Comparison of ENCODE assay signal across 22 mouse cellular contexts in the genomic region with DNA sequence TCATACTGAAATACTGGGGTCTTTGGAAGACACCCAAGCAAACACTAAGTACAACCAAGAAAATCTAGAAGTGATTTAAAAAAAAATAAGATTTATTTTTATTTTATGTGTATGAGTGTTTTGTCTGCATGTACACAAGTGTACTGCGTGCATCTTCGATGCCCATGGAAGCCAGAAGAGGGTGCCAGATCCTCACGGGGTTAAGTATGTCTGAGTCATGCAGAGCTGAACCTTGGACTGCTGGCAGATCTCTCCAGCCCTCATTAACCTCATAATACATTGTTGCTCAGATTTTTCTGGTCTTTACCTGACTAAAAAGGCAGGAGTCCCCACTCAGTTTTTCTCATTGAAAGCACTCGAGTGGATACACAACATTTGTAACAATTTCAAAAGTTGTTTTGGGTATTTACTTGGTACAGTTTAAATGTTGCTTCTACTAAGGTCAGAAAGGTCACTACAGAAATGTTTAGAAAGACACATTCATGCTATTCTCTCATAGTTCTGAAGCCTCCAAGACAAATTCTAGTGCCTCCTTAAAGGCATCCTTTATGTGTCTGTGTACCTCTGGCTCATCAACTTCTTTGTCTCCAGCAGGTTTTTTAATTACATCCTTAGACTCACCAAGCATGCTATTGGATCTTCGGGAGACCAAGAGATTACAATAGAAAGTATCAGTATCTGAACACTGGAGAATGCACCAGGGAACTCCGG. TPM values are rescaled to one million over a fixed set of nuclear protein-coding genes. Genes with fewer than 3 reads are reported as not detected.
DNase-seq lines count a peak whose midpoint lies in the region; ATAC-seq and TF ChIP-seq lines count a peak whose summit lies in the region.
"Had no signal": no experiment of that assay in that cellular context is flagged by ENCODE, and none has a peak within 500 bp of the region (broad histone marks: within the 10 kb centered on the region; RNA-seq: fewer than 3 reads in every experiment).

No protein-coding gene starts in this region.

- H3K27me3 ChIP-seq in kidney, adult 2 months (replicated peaks; ENCODE audit: control insufficient read depth, insufficient read depth, low read length), result no peaks in the 10 kb centered on the region
- no peaks in the 10 kb centered on the region for H3K27me3 ChIP-seq in kidney, embryonic 15.5 days
- H3K27me3 ChIP-seq in Patski, result no peaks in the 10 kb centered on the region
- H3K27me3 ChIP-seq: embryonic facial prominence, embryonic 13.5 days; heart, embryonic 15.5 days; liver, embryonic 15.5 days; megakaryocyte, embryonic 14.5 days had no signal

- POLR2A ChIA-PET in Patski (lab: Charles Lee), result no interaction called here

- no peak for TF ChIP-seq POLR2A in kidney, adult 2 months (IDR thresholded peaks at IDR 0.05; ENCODE audit: low read depth, low read length)

- H3K36me3 ChIP-seq in kidney, adult 2 months (ENCODE audit: control insufficient read depth, insufficient read depth, low read length), result no peaks in the 10 kb centered on the region
- H3K36me3 ChIP-seq in kidney, embryonic 15.5 days, result no peaks in the 10 kb centered on the region
- H3K36me3 ChIP-seq: embryonic facial prominence, embryonic 13.5 days; heart, embryonic 15.5 days; liver, embryonic 15.5 days had no signal

- CTCF ChIA-PET in Patski (lab: Charles Lee), result interaction anchor here (1.0 to 1.8 kb wide), 4 partner anchors 10 to 59 kb away, joined by 3 to 5 read pairs (median 4); no protein-coding TSS in a partner anchor

- H3K27ac ChIP-seq in kidney, adult 2 months (ENCODE audit: insufficient read depth, low read depth, low read length), result no peak overlapping the region
- no peak overlapping the region for H3K27ac ChIP-seq in kidney, embryonic 15.5 days
- H3K27ac ChIP-seq: embryonic facial prominence, embryonic 13.5 days; gastrocnemius, adult 2 months; heart, embryonic 15.5 days; hindbrain, postnatal 0 days; liver, embryonic 15.5 days had no signal

- peak; percentile 68 for DNase-seq in kidney, adult 2 months
- DNase-seq in A20 (ENCODE audit: low read depth, low spot score) (peak; percentile 14), Patski (ENCODE audit: low read depth, low spot score) (no peak)
- DNase-seq in kidney, postnatal 14 days, result peak; percentile 6
- DNase-seq in lung, postnatal 36 days, result no peak
- DNase-seq in cerebellum, adult 11-12 months, result no peak
- DNase-seq: cerebellum, adult 8-10 months; gastrocnemius, adult 2 months; lung, postnatal 10 days; right cerebral cortex, adult 18-20 months; thymus, postnatal 25 days had no signal

- H3K9ac ChIP-seq in kidney, embryonic 15.5 days, result no peak overlapping the region
- H3K9ac ChIP-seq: embryonic facial prominence, embryonic 13.5 days; heart, embryonic 15.5 days; liver, embryonic 15.5 days had no signal

- in situ Hi-C loops in Patski (cut with MboI; ENCODE audit: low pct_unique_long_range_greater_than_20kb), result loop anchor here (25.0 kb wide), 1 partner anchor 752 kb away; a partner anchor contains a TSS

- no peak overlapping the region for H3K4me2 ChIP-seq in kidney, embryonic 15.5 days
- H3K4me2 ChIP-seq: embryonic facial prominence, embryonic 13.5 days; heart, embryonic 15.5 days; liver, embryonic 15.5 days had no signal

- no peak overlapping the region for H3K4me3 ChIP-seq in kidney, adult 2 months (ENCODE audit: insufficient read depth, low read depth, low read length)
- H3K4me3 ChIP-seq in kidney, embryonic 15.5 days (replicated peaks), result no peak overlapping the region
- H3K4me3 ChIP-seq: embryonic facial prominence, embryonic 13.5 days; gastrocnemius, adult 2 months; heart, embryonic 15.5 days; liver, embryonic 15.5 days; megakaryocyte, embryonic 14.5 days had no signal

- no peak for ATAC-seq in kidney, embryonic 15.5 days (replicated peaks; ENCODE audit: low FRiP score)
- ATAC-seq in Patski, result peak; percentile 69
- ATAC-seq: CD4-positive, CD25-positive, alpha-beta regulatory T cell, adult 4 months; forebrain, embryonic 16.5 days; hindbrain, postnatal 0 days had no signal

- WGBS in kidney, adult 2 months, result 64% methylated on average over 6 of the region's 6 CpGs
- WGBS in kidney, embryonic 15.5 days, result 86% methylated on average over 6 of the region's 6 CpGs

- peak; percentile 50; the same call in 1 of the 2 replicates for TF ChIP-seq CTCF in kidney, adult 2 months (conservative IDR thresholded peaks at IDR 0.05; ENCODE audit: insufficient read depth, insufficient read length, low read depth, low read length)
- peak; percentile 65 for TF ChIP-seq CTCF in Patski (IDR thresholded peaks at IDR 0.05)

- H3K9me3 ChIP-seq in kidney, embryonic 15.5 days (replicated peaks), result no peaks in the 10 kb centered on the region
- H3K9me3 ChIP-seq: embryonic facial prominence, embryonic 13.5 days; heart, embryonic 15.5 days; liver, embryonic 15.5 days; megakaryocyte, embryonic 14.5 days had no signal

- H3K4me1 ChIP-seq in kidney, adult 2 months (ENCODE audit: control insufficient read depth, insufficient read depth, low read length), result no peaks in the 10 kb centered on the region
- H3K4me1 ChIP-seq in kidney, embryonic 15.5 days, result no peaks in the 10 kb centered on the region
- H3K4me1 ChIP-seq: embryonic facial prominence, embryonic 13.5 days; heart, embryonic 15.5 days; liver, embryonic 15.5 days; megakaryocyte, embryonic 14.5 days had no signal

RNA-seq across cellular contexts. Expression of a gene that starts 27.0 kb away (rescaled TPM):
- not detected in 2 replicates for polyA plus RNA-seq in kidney, adult 2 months (2012; rRNA removed)
- polyA plus RNA-seq in kidney, embryonic 15.5 days (2015; fragmentation: Nextera tagmentation; extraction: Ambion mirVana), result 0.08 and 0.09 TPM in 2 replicates
- polyA plus RNA-seq in Patski (2021), result 0.05 TPM
- polyA plus RNA-seq: CD4-positive, CD25-positive, alpha-beta regulatory T cell, adult 4 months; forebrain, embryonic 16.5 days; hindbrain, postnatal 0 days; limb, embryonic 11.5 days; midbrain, postnatal 0 days had no signal

RNA-seq across cellular contexts. Expression of a gene that starts 38.1 kb away (rescaled TPM):
- not detected in 2 replicates for polyA plus RNA-seq in kidney, adult 2 months (2012; rRNA removed)
- polyA plus RNA-seq in kidney, embryonic 15.5 days (2015; fragmentation: Nextera tagmentation; extraction: Ambion mirVana), result 0.19 TPM in 1 of 2 replicates, not detected in the other
- not detected for polyA plus RNA-seq in Patski (2021)
- polyA plus RNA-seq: forebrain, embryonic 16.5 days; hindbrain, postnatal 0 days; limb, embryonic 11.5 days; liver, embryonic 15.5 days; spleen, adult 2 months had no signal

RNA-seq across cellular contexts. Expression of a gene that starts 53.2 kb away (rescaled TPM):
- 1.6 and 2.2 TPM in 2 replicates for polyA plus RNA-seq in kidney, adult 2 months (2012; rRNA removed)
- polyA plus RNA-seq in kidney, embryonic 15.5 days (2015; fragmentation: Nextera tagmentation; extraction: Ambion mirVana), result 4.3 and 5.0 TPM in 2 replicates
- polyA plus RNA-seq in Patski (2021), result 21.6 TPM

Comparison
In these comparisons a context has a peak if more than half of its experiments do, and no peak if none do; other contexts are left out.
1. DNase-seq: peak in kidney, adult 2 months (single experiment), A20 (single experiment) and kidney, postnatal 14 days (single experiment); none in Patski (single experiment), lung, postnatal 36 days (single experiment) and cerebellum, adult 11-12 months (single experiment).